Mouse (Mus musculus): ENCODE results near the gene Map2k2.
"Not testable (repeated sequence)": the region's sequence is repeated elsewhere in the genome, so short reads cannot be mapped to it uniquely, and the experiment has no call there.

The Map2k2 gene

DNA sequence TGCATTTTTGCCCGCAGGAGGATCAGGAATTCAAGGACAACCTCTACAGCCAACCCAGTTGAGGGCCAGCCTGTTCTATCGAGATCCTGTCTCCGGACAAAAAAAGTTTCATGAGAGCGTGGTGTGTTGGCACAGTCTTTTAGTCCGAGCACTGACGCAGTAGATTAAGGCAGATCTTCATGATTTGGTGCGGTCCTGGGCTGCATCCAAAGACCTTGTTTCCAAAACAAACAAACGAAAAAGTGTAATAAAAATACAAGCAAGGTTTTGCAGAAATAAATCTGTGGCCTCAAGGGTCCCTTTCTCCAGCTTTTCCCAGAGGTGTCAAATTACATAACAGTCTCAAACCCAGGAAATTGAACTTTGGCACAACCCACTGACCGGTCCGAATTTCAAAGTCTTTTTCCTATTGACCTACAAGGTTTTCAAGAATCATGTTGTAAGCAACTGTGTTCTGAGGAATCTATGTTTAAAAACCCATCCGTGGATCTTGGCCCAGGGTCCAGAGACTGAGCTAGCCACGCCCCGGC is 70.3 kb downstream of the Map2k2 start:
- no peak for DNase-seq (ENCODE audit: low read depth, low spot score)

DNA sequence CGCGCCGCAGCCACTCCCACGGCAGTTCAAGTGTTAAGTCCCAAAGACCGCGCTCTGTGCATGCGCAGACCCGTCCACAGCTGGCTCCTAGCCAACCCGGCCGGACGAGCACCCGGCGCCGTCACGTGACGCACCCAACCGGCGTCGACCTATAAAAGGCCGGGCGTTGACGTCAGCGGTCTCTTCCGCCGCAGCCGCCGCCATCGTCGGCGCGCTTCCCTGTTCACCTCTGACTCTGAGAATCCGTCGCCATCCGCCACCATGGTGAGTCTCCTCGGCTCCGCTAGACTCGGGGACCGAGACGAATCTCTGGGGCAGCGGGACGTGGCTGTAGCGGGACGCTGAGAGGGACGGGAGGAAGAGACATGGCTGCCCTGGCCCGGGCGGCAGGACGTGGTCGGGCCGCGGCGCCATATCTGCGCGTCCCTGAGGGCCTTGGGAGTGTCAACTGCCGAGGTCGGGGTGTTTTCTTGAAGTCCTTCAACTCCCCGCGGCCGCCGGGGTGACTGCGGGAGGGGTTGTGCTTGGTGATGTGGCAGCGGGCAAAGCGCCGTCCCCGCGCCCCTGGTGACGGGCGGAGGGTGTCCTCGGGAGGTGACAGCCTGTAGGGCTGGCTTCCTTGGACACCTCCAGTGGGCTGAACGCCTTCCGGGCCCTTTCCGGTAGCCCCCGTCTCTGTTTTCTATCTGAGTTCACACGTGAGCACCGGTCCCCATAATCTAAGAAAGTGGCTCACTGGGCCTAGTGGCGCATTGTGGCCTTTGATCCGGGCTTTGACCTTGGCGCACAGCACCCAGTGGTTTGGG is 71.0 kb downstream of the Map2k2 start, which contains the start of gene Eef2:
TSS of gene Eef2 (plus strand) at position 166 of the 806 bp plus-strand sequence.
- peak; percentile 99 for DNase-seq (ENCODE audit: low read depth, low spot score)

DNA sequence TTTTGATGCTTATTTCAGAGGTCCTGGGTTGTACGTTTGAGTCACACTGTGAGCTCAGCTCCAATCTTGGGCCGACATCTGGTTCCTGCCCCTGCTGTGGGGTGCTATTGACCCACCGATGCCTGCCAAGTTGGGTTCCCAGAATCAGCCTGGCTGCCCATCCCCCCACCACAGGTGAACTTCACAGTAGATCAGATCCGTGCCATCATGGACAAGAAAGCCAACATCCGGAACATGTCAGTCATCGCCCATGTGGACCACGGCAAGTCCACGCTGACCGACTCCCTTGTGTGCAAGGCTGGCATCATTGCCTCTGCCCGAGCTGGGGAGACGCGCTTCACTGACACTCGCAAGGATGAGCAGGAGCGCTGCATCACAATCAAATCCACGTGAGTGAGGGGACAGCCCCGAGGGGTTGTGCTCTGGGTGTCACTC is 71.8 kb downstream of the Map2k2 start:
- peak; percentile 34 for DNase-seq (ENCODE audit: low read depth, low spot score)

DNA sequence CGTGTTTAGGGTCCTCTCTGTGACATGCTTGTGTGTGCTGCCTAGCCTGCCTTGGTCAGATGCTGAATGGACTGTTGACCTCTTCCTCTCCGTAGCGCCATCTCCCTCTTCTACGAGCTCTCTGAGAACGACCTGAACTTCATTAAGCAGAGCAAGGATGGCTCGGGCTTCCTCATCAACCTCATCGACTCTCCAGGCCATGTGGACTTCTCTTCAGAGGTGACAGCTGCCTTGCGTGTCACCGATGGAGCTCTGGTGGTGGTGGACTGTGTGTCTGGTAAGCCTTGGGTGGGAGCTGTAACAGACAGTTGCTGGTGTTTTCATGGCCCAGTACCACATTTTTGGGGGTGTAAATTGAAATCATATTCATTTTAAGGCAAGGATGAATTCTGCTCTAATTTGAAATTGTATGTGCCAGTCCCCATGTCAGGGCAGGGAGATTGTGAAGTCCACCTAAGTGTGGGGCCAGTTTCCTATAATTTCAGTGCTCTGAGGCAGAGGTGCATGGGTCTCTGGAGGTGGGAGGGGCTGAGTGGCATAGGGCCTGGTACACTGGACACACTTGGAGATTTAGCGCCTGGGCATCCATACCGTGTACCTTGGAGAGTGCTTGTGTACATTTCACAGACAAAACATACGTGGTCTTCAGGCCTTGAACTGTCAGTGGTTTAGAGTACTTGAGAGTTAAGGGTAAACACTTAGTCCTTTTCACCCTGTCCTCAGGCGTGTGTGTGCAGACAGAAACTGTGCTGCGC is 72.4 kb downstream of the Map2k2 start:
- DNase-seq (ENCODE audit: low read depth, low spot score) = no peak

DNA sequence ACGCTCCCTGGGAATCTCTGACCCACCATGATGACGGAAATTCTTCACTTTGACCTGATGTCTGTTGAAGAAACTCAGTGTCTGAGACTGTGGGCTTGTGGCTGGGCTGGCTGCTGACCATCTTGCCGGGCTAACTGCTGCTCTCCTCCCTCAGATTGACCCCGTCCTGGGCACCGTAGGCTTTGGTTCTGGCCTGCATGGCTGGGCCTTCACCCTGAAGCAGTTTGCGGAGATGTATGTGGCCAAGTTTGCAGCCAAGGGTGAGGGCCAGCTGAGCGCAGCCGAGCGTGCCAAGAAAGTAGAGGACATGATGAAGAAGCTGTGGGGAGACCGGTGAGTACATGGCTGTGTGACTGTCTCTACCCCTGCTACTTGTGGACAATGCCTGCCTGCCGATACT is 73.2 kb downstream of the Map2k2 start:
- DNase-seq (ENCODE audit: low read depth, low spot score) = no peak

DNA sequence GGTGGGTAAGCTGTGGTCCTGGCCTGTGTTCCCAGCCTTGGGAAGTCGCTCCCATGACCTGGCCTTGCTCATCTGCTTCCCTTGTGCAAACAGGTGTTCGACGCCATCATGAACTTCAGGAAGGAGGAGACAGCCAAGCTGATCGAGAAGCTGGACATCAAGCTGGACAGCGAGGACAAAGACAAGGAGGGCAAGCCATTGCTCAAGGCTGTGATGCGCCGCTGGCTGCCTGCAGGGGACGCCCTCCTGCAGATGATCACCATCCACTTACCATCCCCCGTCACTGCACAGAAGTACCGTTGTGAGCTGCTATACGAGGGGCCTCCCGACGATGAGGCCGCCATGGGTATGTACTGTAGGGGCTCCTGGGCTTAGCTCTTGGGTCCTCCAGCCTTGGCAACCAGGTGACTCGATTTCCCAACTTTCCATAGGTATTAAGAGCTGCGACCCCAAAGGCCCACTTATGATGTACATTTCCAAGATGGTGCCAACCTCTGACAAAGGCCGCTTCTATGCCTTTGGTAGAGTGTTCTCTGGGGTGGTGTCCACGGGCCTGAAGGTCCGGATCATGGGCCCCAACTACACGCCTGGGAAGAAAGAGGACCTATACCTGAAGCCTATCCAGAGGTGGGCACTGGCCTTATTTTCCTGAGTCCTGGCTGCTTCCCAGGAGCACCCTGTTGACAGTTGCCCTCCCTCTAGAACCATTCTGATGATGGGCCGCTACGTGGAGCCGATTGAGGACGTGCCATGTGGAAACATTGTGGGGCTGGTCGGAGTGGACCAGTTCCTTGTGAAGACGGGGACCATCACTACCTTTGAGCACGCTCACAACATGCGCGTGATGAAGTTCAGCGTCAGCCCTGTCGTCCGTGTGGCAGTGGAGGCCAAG is 74.0 kb downstream of the Map2k2 start:
- no peak for DNase-seq (ENCODE audit: low read depth, low spot score)

DNA sequence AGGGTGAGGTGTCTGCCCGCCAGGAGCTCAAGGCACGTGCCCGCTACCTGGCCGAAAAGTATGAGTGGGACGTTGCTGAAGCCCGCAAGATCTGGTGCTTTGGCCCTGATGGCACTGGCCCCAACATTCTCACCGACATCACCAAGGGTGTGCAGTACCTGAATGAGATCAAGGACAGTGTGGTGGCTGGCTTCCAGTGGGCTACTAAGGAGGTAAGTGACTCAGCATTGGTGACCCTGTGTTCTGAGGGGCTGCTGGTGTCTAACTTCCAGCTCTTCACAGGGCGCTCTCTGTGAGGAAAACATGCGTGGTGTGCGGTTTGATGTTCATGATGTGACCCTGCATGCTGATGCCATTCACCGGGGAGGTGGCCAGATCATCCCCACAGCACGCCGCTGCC is 75.2 kb downstream of the Map2k2 start:
- DNase-seq (ENCODE audit: low read depth, low spot score) = no peak

DNA sequence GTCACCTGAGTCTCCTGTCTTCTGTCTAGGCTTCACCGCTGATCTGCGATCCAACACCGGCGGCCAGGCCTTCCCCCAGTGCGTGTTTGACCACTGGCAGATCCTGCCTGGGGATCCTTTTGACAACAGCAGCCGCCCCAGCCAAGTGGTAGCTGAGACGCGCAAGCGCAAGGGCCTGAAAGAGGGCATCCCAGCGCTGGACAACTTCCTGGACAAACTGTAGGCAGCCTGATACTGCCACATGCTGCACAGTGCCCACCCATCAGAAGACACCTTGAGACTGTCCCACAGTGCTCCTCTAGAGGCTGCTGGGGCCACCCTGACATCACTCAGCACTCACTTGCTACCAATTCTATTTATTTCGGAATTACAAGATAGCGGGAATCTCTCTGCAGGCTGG is 76.1 kb downstream of the Map2k2 start:
- DNase-seq (ENCODE audit: low read depth, low spot score) = not testable (repeated sequence)

DNA sequence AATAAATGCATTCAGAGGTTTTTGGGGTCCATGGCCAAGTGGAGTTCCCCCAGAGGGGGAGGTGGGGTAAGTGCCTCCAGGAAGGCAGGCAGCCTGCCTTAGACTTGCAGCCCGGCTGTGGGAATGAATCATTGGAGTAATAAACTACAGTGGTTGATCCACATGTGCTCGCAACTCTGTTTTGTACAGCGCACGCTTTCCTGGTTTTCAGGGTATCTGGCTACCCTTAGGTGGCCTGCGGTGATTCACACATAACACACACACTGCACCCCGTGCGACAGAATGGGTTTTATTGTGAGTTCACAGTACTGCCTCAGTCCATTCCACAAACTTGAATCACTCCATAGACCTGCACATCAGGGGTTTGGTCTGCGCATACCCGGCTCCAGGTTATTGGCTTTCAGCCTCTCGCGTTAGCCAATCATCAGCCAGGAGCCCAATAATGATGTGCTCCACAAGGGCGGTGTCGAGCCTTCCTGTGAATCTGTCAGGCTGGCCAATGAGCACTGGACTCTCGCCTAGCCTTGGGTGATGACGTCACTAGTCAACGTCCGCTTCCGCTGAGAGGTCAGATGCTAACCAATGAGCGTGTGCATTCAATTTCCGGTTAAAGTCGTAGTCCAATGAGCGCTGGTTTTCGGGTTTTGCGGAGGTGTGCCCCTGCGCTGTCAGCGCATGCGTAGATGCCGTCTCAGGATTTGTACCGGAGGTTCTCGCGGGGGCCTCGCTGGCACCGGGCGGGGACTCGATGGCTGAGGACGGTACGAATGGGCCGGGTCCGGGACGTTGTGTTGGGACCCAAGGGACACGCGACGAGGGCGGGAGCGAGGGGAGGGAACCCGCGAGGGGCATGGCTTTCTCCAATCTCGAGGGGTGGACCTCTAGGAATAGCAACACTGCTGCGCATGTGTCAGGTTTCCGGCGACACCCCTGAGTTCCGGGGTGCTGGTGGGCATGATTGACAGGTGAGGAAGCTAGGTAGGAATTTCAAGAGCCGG is 76.9 kb downstream of the Map2k2 start, which contains the start of gene Dapk3:
TSS of gene Dapk3 (plus strand) at position 670 of the 998 bp plus-strand sequence.
- peak; percentile 100 for DNase-seq (ENCODE audit: low read depth, low spot score)
